Mouse (Mus musculus): ENCODE results near the gene Nlrp6.

DNA sequence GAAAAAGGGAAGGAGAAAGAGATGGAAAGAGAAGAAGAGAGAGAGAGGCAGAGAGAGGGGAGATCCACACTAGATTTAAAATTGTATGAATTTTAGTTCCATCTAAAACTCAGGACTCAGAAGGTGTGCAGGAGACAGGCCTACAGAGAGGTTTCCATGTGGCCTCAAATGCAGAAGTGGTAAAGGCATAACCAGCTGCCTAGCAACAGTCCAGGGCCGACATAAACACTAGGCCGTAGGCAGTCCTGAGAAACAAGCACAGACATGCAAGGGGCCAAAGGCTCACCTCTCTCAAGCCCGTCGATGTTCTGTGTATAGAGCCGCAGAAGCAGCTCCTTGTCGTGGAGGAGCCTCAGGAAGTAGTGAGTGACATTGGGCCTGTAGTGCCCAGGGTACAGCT lies 43.3 kb upstream of the Nlrp6 start:
- TF ChIP-seq CTCF (IDR thresholded peaks at IDR 0.05; ENCODE audit: borderline replicate concordance, insufficient read depth, low read length) (no peak), POLR2A (IDR thresholded peaks at IDR 0.05; ENCODE audit: low read depth, low read length) (no peak)

Data from embryonic fibroblast, embryonic 13.5 days (primary cell).